Mouse (Mus musculus) CD4-positive naive resting alpha-beta T cell, adult 76 days (primary cell): ENCODE data around the gene Eif1ax. TPM values are rescaled to one million over a fixed set of nuclear protein-coding genes. Genes with fewer than 3 reads are reported as not detected.

Experiments
- total RNA-seq: library from RNA; stranded (reverse); gene quantifications from one replicate; pipeline ENCODE4 v1.2.4, GENCODE M21; 2023

The Eif1ax gene
- 32.2 TPM for total RNA-seq

DNA sequence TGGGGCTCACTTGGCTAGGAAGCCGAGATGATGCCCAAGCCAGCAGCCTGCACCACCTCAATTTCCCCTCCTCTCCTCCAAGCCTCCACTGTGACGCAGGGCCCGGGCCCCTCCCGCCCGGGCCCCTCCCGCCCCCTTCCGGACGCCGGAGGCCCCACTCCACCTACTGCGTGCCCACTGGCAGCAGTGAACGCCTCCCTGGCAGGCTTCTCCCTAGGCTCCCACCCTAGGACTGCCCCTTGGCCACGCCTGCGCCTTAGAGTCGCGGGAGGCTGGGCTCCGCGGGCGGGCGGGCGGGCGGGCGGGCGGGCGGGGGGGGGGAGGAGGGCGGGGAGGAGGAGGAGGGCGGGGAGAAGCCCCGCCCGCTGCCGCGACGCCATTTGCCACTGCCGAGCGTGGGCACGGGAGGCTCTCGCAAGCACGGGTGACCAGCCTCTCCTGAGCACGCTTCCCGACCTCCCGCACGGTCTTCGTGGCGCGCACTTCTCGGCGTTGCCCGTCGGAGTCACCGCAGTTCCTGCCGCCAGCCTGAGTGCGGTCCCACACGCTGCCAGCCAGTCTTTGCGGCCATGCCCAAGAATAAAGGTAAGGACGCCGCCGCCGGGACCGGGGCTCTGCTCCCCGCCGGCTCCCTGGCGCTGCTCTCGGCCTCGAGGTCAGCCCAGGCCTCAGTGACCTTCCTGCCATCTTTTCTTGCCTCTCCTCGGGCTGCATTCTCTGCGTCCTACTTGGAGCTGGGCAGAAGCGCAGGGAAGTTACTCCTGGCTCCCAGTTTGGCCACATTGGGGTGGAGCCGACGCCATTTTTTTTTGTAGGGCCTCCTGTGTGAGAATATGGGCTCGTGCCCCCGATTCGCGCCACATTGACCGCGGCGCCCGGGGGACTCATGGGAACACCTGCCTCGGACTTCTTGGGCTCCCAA is at the start of gene Eif1ax:
TSS of gene Eif1ax (plus strand) at position 348 of the 922 bp plus-strand sequence.

DNA sequence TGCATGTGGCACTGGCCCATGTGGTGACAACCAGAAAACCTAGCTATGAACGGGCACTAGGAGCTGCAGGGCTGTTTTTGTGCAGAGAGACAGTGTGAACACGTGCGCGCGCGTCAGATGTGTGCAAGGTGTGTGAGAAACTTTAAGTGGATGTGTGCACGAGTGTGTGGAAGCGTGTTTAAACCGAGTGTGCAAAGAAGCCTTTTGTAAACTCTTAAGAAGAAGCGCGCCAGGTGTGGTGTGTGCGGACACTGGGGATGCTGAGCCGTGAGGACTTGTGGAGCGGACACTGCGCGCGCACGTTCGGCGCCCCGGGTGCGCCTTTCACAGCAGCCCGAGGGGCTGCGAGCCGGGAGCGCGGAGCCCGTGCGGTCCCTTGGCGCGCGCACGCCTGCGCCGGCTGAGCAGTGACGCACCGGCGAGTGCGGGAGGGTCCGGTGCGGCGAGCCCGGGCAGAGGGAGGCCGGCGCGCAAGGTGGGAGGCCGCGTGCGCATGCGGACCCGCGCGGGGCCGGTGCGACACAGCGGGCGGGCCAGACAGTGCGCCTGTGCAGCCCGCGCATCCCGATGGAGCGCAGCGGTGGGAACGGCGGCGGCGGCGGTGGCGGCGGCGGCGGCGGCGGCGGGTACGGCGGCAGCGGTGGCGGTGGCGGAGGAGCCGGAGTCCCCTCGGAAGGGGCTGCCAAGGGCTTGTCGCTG is 42.3 kb downstream of the Eif1ax start, which contains the start of gene Map7d2:
TSS of gene Map7d2 (plus strand) at position 443 of the 699 bp plus-strand sequence.

Other genes starting within 250 kb of the Eif1ax start
- gene Rps6ka3, start 161.9 kb upstream of the Eif1ax start, total RNA-seq: 108 TPM
- not detected for gene Map7d2, start 42.4 kb downstream of the Eif1ax start, total RNA-seq
- 25.4 TPM for gene Bclaf3, start 154.5 kb downstream of the Eif1ax start, total RNA-seq